Mouse (Mus musculus): Measurements from ENCODE around the gene Chrne.
"Not testable (repeated sequence)": the region's sequence is repeated elsewhere in the genome, so short reads cannot be mapped to it uniquely, and the experiment has no call there.

DNA sequence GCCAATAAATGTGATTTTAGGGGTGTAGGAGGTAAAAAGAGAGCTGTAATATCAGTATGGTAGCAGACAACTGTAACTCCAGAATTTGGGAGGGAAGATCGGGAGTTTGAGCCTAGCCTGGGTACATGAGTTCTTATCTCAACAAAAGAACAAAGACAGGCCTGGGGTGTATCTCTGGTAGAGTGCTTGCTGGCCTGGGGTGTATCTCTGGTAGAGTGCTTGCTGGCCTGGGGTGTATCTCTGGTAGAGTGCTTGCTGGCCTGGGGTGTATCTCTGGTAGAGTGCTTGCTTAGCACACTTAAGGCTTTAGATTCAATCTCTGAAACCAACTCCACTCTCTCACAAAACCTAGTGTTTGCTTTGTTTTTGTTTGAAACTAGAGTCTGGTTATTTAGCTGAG, 48.4 kb downstream of the Chrne start:
- TF ChIP-seq CTCF (conservative IDR thresholded peaks at IDR 0.05; ENCODE audit: low read length); POU5F1 (IDR thresholded peaks at IDR 0.05; ENCODE audit: borderline replicate concordance, low read length); NANOG (IDR thresholded peaks at IDR 0.05; ENCODE audit: borderline replicate concordance, low read length): not testable (repeated sequence)

Measured in E14TG2a.4 (cell line).